Mouse (Mus musculus): Measurements from ENCODE around the gene Glyr1. TPM values are rescaled to one million over a fixed set of nuclear protein-coding genes. Genes with fewer than 3 reads are reported as not detected.
A peak's percentile ranks its signal among the peaks of the same experiment; 100 is the strongest.

Glyr1 gene
- polyA plus RNA-seq, 1 experiment from 2014 or later, result 216 TPM

- ATAC-seq (ENCODE audit: low FRiP score), result peak; percentile 62
- Histone ChIP-seq H3K4me1 (peaks cover 27% of the 10 kb centered on the region), H3K9ac (peak overlapping the region; percentile 94), H3K36me3 (replicated peaks) (peaks cover 42% of the 10 kb centered on the region), H3K27ac (peak overlapping the region; percentile 89), H3K4me3 (replicated peaks) (peak overlapping the region; percentile 98), H3K4me2 (peak overlapping the region; percentile 90), H3K27me3 (no peaks in the 10 kb centered on the region), H3K9me3 (no peaks in the 10 kb centered on the region)
- under 1% methylated on average over 38 of the region's 38 CpGs for WGBS
Measured at GRCm38 (mm10) chr16:5049182-5049773, 385 bp downstream of the Glyr1 start.

- Histone ChIP-seq H3K4me2 (no peak overlapping the region), H3K9me3 (no peaks in the 10 kb centered on the region), H3K4me1 (peaks cover 13% of the 10 kb centered on the region), H3K9ac (no peak overlapping the region), H3K36me3 (replicated peaks) (peaks cover 73% of the 10 kb centered on the region), H3K27ac (no peak overlapping the region), H3K27me3 (no peaks in the 10 kb centered on the region), H3K4me3 (replicated peaks) (no peak overlapping the region)
- 96% methylated on average over 3 of the region's 3 CpGs for WGBS
- no peak for ATAC-seq (ENCODE audit: low FRiP score)
Measured at GRCm38 (mm10) chr16:5045322-5045721, 4.3 kb downstream of the Glyr1 start.

- Histone ChIP-seq H3K27ac (no peak overlapping the region), H3K27me3 (no peaks in the 10 kb centered on the region), H3K4me3 (replicated peaks) (no peak overlapping the region), H3K4me1 (no peaks in the 10 kb centered on the region), H3K9ac (no peak overlapping the region), H3K4me2 (no peak overlapping the region), H3K36me3 (replicated peaks) (peaks cover 97% of the 10 kb centered on the region), H3K9me3 (no peaks in the 10 kb centered on the region)
- ATAC-seq (ENCODE audit: low FRiP score), result no peak
- WGBS, result 94% methylated on average over 5 of the region's 5 CpGs
Measured at GRCm38 (mm10) chr16:5036649-5037234, 12.9 kb downstream of the Glyr1 start.

- Histone ChIP-seq H3K4me1 (no peaks in the 10 kb centered on the region), H3K9me3 (no peaks in the 10 kb centered on the region), H3K27ac (no peak overlapping the region), H3K4me2 (no peak overlapping the region), H3K4me3 (replicated peaks) (no peak overlapping the region), H3K27me3 (no peaks in the 10 kb centered on the region), H3K9ac (no peak overlapping the region), H3K36me3 (replicated peaks) (peaks cover 97% of the 10 kb centered on the region)
- WGBS, result 95% methylated on average over 3 of the region's 3 CpGs
- no peak for ATAC-seq (ENCODE audit: low FRiP score)
Measured at GRCm38 (mm10) chr16:5035591-5035990, 14.1 kb downstream of the Glyr1 start.

GRCm38 (mm10) chr16:5029847-5030246, 19.8 kb downstream of the Glyr1 start:
- Histone ChIP-seq H3K36me3 (replicated peaks) (peaks cover 98% of the 10 kb centered on the region), H3K4me1 (no peaks in the 10 kb centered on the region), H3K4me3 (replicated peaks) (no peak overlapping the region), H3K27me3 (no peaks in the 10 kb centered on the region), H3K9ac (no peak overlapping the region), H3K9me3 (no peaks in the 10 kb centered on the region), H3K4me2 (no peak overlapping the region), H3K27ac (no peak overlapping the region)
- no peak for ATAC-seq (ENCODE audit: low FRiP score)
- 66% methylated on average over 2 of the region's 2 CpGs for WGBS

GRCm38 (mm10) chr16:5024021-5024420, 25.6 kb downstream of the Glyr1 start:
- no peak overlapping the region for H3K9ac ChIP-seq
- peaks cover 98% of the 10 kb centered on the region for H3K36me3 ChIP-seq (replicated peaks)
- ATAC-seq (ENCODE audit: low FRiP score), result no peak

GRCm38 (mm10) chr16:5014578-5014977, 35.1 kb downstream of the Glyr1 start:
- WGBS, result 92% methylated on average over 4 of the region's 4 CpGs
- H3K9ac ChIP-seq, result no peak overlapping the region
- no peak for ATAC-seq (ENCODE audit: low FRiP score)
- H3K36me3 ChIP-seq (replicated peaks), result peaks cover 54% of the 10 kb centered on the region
- peaks cover 12% of the 10 kb centered on the region for H3K4me1 ChIP-seq
- no peak overlapping the region for H3K4me2 ChIP-seq
- H3K27ac ChIP-seq, result 0 out of 2 replicates have a peak overlapping the region, but pooled peaks have one; percentile 53
- no peak overlapping the region for H3K4me3 ChIP-seq (replicated peaks)
- H3K9me3 ChIP-seq, result no peaks in the 10 kb centered on the region
- no peaks in the 10 kb centered on the region for H3K27me3 ChIP-seq

More at GRCm38 (mm10) chr16:5024021-5024420, 25.6 kb downstream of the Glyr1 start:
- no peaks in the 10 kb centered on the region for H3K4me1 ChIP-seq
- H3K27me3 ChIP-seq, result no peaks in the 10 kb centered on the region
- no peak overlapping the region for H3K4me3 ChIP-seq (replicated peaks)
- no peaks in the 10 kb centered on the region for H3K9me3 ChIP-seq
- H3K4me2 ChIP-seq, result no peak overlapping the region
- 93% methylated on average over 3 of the region's 3 CpGs for WGBS
- H3K27ac ChIP-seq, result no peak overlapping the region

- ATAC-seq (ENCODE audit: low FRiP score), result peak; percentile 100
- Histone ChIP-seq H3K4me3 (replicated peaks) (peak within 1 kb of the TSS; percentile 73), H3K4me1 (peaks cover 12% of the 10 kb centered on the region), H3K27me3 (no peaks in the 10 kb centered on the region), H3K9me3 (no peaks in the 10 kb centered on the region), H3K4me2 (peak within 1 kb of the TSS; percentile 79), H3K27ac (peak within 1 kb of the TSS; percentile 76), H3K9ac (peak within 1 kb of the TSS; percentile 71), H3K36me3 (replicated peaks) (peaks cover 44% of the 10 kb centered on the region)
- 2% methylated on average over 57 of the region's 63 CpGs for WGBS
Measured at GRCm38 (mm10) chr16:5013054-5013838, 36.4 kb downstream of the Glyr1 start, which contains the start of gene Rogdi. Rogdi (minus strand) TSS chr16:5013553.

- Histone ChIP-seq H3K9ac (peak overlapping the region; percentile 71), H3K9me3 (no peaks in the 10 kb centered on the region), H3K4me3 (replicated peaks) (peak overlapping the region; percentile 73), H3K27me3 (no peaks in the 10 kb centered on the region), H3K36me3 (replicated peaks) (peaks cover 35% of the 10 kb centered on the region), H3K4me2 (peak overlapping the region; percentile 79), H3K27ac (peak overlapping the region; percentile 76), H3K4me1 (peaks cover 12% of the 10 kb centered on the region)
- WGBS, result 51% methylated on average over 13 of the region's 13 CpGs
- no peak for ATAC-seq (ENCODE audit: low FRiP score)
Measured at GRCm38 (mm10) chr16:5012036-5013005, 37.3 kb downstream of the Glyr1 start.

GRCm38 (mm10) chr16:5011285-5011684, 38.4 kb downstream of the Glyr1 start:
- ATAC-seq (ENCODE audit: low FRiP score), result no peak
- Histone ChIP-seq H3K4me1 (peaks cover 12% of the 10 kb centered on the region), H3K36me3 (replicated peaks) (peaks cover 25% of the 10 kb centered on the region), H3K27ac (no peak overlapping the region), H3K9ac (no peak overlapping the region), H3K4me3 (replicated peaks) (no peak overlapping the region), H3K27me3 (no peaks in the 10 kb centered on the region), H3K9me3 (no peaks in the 10 kb centered on the region), H3K4me2 (no peak overlapping the region)
- WGBS, result 86% methylated on average over 7 of the region's 7 CpGs

GRCm38 (mm10) chr16:5010371-5010935, 39.2 kb downstream of the Glyr1 start:
- ATAC-seq (ENCODE audit: low FRiP score), result no peak
- Histone ChIP-seq H3K9ac (no peak overlapping the region), H3K36me3 (replicated peaks) (peaks cover 17% of the 10 kb centered on the region), H3K9me3 (no peaks in the 10 kb centered on the region), H3K4me3 (replicated peaks) (no peak overlapping the region), H3K27me3 (no peaks in the 10 kb centered on the region), H3K27ac (no peak overlapping the region), H3K4me2 (no peak overlapping the region), H3K4me1 (peaks cover 12% of the 10 kb centered on the region)
- WGBS, result 91% methylated on average over 10 of the region's 10 CpGs
